Mouse (Mus musculus): ENCODE measurements around the gene Arhgap32. TPM values are rescaled to one million over a fixed set of nuclear protein-coding genes. Genes with fewer than 3 reads are reported as not detected.

The Arhgap32 gene
- total and polyA plus RNA-seq, 3 experiments, result 0.38 to 0.41 TPM; not detected in 1

GRCm38 (mm10) chr9:32219400-32219799 is 103.5 kb downstream of the Arhgap32 start:
- no peaks in the 10 kb centered on the region for H3K9me3 ChIP-seq (replicated peaks; ENCODE audit: low read length)
- no peaks in the 10 kb centered on the region for H3K27me3 ChIP-seq (replicated peaks)
- no peaks in the 10 kb centered on the region for H3K79me2 ChIP-seq (replicated peaks; ENCODE audit: control insufficient read depth, extremely low read depth, insufficient read depth, poor library complexity, severe bottlenecking)
- no peak for DNase-seq (ENCODE audit: extremely low read depth)
- H3K9ac ChIP-seq (ENCODE audit: insufficient read depth, low read depth), result no peak overlapping the region
- H3K4me2 ChIP-seq (ENCODE audit: insufficient read depth, low read depth, poor library complexity, severe bottlenecking), result no peak overlapping the region
- no peak overlapping the region for H3K27ac ChIP-seq (ENCODE audit: insufficient read depth, low read depth)
- TF ChIP-seq POLR2AphosphoS2 (IDR thresholded peaks at IDR 0.05; ENCODE audit: low read depth, low read length), result no peak
- no peak for TF ChIP-seq MAFK (IDR thresholded peaks at IDR 0.05; ENCODE audit: insufficient replicate concordance, low read length)
- no peak for TF ChIP-seq JUN (IDR thresholded peaks at IDR 0.05; ENCODE audit: insufficient read depth, low read depth, low read length)
- TF ChIP-seq MEF2A (IDR thresholded peaks at IDR 0.05; ENCODE audit: borderline replicate concordance, low read depth, low read length), result no peak
- no peak for TF ChIP-seq ZNF384 (IDR thresholded peaks at IDR 0.05; ENCODE audit: low read depth, low read length)
- TF ChIP-seq USF2 (conservative IDR thresholded peaks at IDR 0.05; ENCODE audit: low read depth, low read length), result no peak
- TF ChIP-seq JUND (conservative IDR thresholded peaks at IDR 0.05; ENCODE audit: low read depth, low read length), result no peak
- TF ChIP-seq MXI1 (IDR thresholded peaks at IDR 0.05; ENCODE audit: low read depth, low read length), result no peak
- TF ChIP-seq USF1 (IDR thresholded peaks at IDR 0.05; ENCODE audit: low read depth, low read length), result no peak
- TF ChIP-seq ZC3H11A (IDR thresholded peaks at IDR 0.05; ENCODE audit: low read depth, low read length), result no peak
- TF ChIP-seq ZKSCAN1 (IDR thresholded peaks at IDR 0.05; ENCODE audit: borderline replicate concordance, low read depth, low read length), result no peak
- TF ChIP-seq SIN3A (IDR thresholded peaks at IDR 0.05; ENCODE audit: low read length), result no peak
- TF ChIP-seq EP300 (IDR thresholded peaks at IDR 0.05; ENCODE audit: low read length), result no peak
- no peak for TF ChIP-seq IRF4 (IDR thresholded peaks at IDR 0.05; ENCODE audit: low read depth, low read length)
- no peak for TF ChIP-seq PAX5 (IDR thresholded peaks at IDR 0.05; ENCODE audit: low read length)
- TF ChIP-seq KAT2A (IDR thresholded peaks at IDR 0.05; ENCODE audit: insufficient replicate concordance, low read length), result no peak
- TF ChIP-seq POLR2A (IDR thresholded peaks at IDR 0.05; ENCODE audit: low read depth, low read length), result no peak
- TF ChIP-seq TCF12 (IDR thresholded peaks at IDR 0.05; ENCODE audit: low read depth, low read length), result no peak
- TF ChIP-seq GABPA (IDR thresholded peaks at IDR 0.05; ENCODE audit: insufficient replicate concordance, low read depth, low read length), result no peak
- peaks cover 5 to 12% of the 10 kb centered on the region in 2 experiments; a peak in 3 of 4 replicates for H3K4me1 ChIP-seq (ENCODE audit: control insufficient read depth in 1 of 2, insufficient read depth in 2 of 2)
- in situ Hi-C loops (cut with MboI; ENCODE audit: low pct_ligation_motif_present, low pct_unique_long_range_greater_than_20kb, low sequenced_read_pairs) (no loop called here), dilution Hi-C loops (cut with MboI; ENCODE audit: extremely low pct_ligation_motif_present, extremely low pct_unique_long_range_greater_than_20kb, low sequenced_read_pairs) (no loop called here)
- H3K36me3 ChIP-seq (replicated peaks in 1 of 2; ENCODE audit: control insufficient read depth in 1 of 2, insufficient read depth in 1 of 2, low read length in 1 of 2), result no peaks in the 10 kb centered on the region
- H3K4me3 ChIP-seq (replicated peaks in 1 of 3; ENCODE audit: low read depth in 2 of 3, low read length in 2 of 3, poor library complexity in 1 of 3), result no peak overlapping the region

DNA sequence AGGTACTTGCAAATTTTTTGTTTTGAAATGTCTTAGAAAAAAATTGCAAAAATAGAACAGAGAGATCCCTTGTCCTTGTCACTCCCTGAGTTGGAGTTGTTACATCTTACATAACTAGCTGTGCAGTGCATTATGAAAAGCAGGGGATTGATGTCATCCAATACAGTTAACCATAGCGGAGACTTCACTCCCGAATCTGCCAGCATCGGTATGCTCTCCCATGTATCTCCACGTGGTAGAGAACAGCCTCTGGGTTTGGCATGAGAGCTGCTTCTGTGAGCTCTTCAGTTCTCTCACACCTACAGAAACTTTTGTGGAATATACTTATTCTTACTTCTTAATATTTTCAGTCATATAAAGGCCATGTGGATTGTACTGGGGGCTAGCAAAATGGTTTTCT is 106.2 kb downstream of the Arhgap32 start:
- H3K79me2 ChIP-seq (replicated peaks; ENCODE audit: control insufficient read depth, extremely low read depth, insufficient read depth, poor library complexity, severe bottlenecking), result no peaks in the 10 kb centered on the region
- in situ Hi-C loops (cut with MboI; ENCODE audit: low pct_ligation_motif_present, low pct_unique_long_range_greater_than_20kb, low sequenced_read_pairs) (no loop called here), dilution Hi-C loops (cut with MboI; ENCODE audit: extremely low pct_ligation_motif_present, extremely low pct_unique_long_range_greater_than_20kb, low sequenced_read_pairs) (no loop called here)
- H3K9ac ChIP-seq (ENCODE audit: insufficient read depth, low read depth), result no peak overlapping the region
- DNase-seq (ENCODE audit: extremely low read depth), result no peak
- H3K27me3 ChIP-seq (replicated peaks), result no peaks in the 10 kb centered on the region
- H3K4me2 ChIP-seq (ENCODE audit: insufficient read depth, low read depth, poor library complexity, severe bottlenecking), result no peak overlapping the region
- H3K4me1 ChIP-seq (ENCODE audit: control insufficient read depth in 1 of 2, insufficient read depth in 2 of 2), result peaks cover 3 to 17% of the 10 kb centered on the region in 2 experiments; a peak in 3 of 4 replicates
- TF ChIP-seq TCF12 (IDR thresholded peaks at IDR 0.05; ENCODE audit: low read depth, low read length) (no peak), JUN (IDR thresholded peaks at IDR 0.05; ENCODE audit: insufficient read depth, low read depth, low read length) (no peak), MAX (IDR thresholded peaks at IDR 0.05; ENCODE audit: low read length) (no peak), ZMIZ1 (IDR thresholded peaks at IDR 0.05; ENCODE audit: low read depth, low read length) (no peak), CHD1 (IDR thresholded peaks at IDR 0.05; ENCODE audit: low read depth, low read length) (no peak)
- no peaks in the 10 kb centered on the region for H3K9me3 ChIP-seq (replicated peaks; ENCODE audit: low read length)
- no peak overlapping the region for H3K27ac ChIP-seq (ENCODE audit: insufficient read depth, low read depth)
- no peaks in the 10 kb centered on the region for H3K36me3 ChIP-seq (replicated peaks in 1 of 2; ENCODE audit: control insufficient read depth in 1 of 2, insufficient read depth in 1 of 2, low read length in 1 of 2)
- no peak overlapping the region for H3K4me3 ChIP-seq (replicated peaks in 1 of 3; ENCODE audit: low read depth in 2 of 3, low read length in 2 of 3, poor library complexity in 1 of 3)

All from CH12.LX (cell line).